Mouse (Mus musculus): ENCODE data around the gene Rpe65.

Gene Rpe65

DNA sequence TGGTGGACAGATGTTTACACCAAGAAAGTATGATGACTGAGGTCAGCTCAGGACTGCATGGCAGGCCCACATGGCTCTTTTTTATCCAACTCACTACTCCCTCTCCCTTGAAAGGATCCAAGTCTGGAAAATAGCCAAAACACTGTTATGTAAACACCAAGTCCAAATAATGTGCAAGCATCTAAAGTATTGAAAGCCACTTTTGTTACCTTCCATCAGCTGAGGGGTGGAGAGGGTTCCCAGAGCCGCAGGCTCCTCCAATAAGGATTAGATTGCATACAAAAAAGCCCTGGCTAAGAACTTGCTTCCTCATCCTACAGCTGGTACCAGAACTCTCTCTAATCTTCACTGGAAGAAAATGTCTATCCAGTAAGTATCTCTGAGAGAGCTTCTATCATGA lies at the start of gene Rpe65:
Gene Rpe65, plus strand, starts transcription at position 301 of the 400 bp plus-strand sequence.
- no peak for DNase-seq (ENCODE audit: extremely low spot score, low spot score)

DNA sequence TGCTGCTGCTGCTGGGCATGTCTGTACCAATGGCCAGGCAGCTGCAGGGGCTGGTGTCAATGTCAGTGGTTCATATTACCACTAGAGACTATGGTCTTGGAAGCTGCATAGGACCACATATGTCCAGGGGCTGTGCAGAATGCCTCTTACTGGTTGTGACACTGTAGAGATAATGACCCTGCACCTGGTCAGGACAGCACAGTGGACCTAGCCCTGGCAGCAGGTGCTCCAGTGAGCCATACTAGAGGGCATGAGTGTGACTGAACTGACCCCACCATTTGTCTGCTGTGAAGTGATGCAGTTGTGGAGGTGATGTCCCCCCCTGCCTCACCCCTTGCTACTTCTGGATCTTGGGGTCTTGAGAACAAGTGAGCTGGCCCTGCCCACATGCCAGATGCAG lies 48.8 kb upstream of the Rpe65 start:
- DNase-seq (ENCODE audit: extremely low spot score, low spot score) = no peak

DNA sequence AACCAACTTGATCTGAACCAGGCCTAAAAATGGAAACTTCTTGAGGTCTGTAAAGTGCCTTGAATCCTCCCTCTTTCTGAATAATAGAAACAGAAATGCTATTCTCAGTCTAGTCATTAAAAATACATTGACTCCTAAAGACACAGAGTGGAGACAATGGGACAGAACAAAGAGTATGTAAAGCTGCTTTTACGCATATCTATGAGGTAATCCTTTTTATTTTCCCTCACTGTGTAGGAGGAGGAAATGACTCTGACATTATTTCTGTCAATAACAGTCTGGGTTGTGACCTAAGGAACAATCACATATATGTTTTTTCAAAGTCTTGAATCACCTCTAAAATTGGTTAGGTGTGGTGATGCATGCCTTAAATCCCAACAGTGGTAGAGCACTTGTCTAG lies 16.0 kb downstream of the Rpe65 start:
- no peak for DNase-seq (ENCODE audit: extremely low spot score, low spot score)

DNA sequence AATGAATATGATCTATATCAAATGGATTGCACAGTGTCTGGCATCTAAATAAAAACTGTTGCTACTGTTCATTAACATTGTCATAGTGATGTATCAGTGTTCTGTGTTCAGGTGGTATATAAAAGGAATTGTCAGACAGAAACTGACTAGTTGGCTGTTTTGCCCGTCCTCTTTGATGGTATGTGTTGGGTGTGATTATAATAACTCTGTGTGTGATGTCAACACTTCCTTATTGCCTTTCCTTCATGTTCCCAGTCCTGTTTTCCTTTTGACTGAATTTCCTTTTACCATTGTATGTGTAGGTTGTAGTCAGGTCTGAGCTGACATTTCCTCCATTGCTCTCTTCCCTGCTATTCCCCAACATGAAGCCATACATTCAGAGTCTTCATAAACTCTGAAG lies 22.1 kb downstream of the Rpe65 start:
- no peak for DNase-seq (ENCODE audit: extremely low spot score, low spot score)

DNA sequence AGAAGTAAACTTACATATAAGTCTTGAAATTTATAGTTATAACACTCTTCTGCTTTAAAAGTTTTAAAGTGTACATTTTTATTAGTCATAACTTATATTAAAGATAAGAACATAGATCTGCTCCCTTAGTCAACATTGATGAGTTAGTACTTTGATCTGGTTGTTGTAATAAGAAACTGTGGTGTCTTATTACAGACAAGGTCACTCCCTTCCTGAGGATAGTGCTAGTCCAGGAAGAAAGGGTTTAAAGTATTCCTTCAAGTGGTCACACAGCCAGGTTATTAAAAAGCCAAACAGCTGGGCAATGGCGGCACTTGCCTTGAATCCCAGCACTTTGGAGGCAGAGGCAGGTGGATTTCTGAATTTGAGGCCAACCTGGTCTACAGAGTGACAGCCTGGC lies 25.0 kb downstream of the Rpe65 start:
- DNase-seq (ENCODE audit: extremely low spot score, low spot score) = no peak

DNA sequence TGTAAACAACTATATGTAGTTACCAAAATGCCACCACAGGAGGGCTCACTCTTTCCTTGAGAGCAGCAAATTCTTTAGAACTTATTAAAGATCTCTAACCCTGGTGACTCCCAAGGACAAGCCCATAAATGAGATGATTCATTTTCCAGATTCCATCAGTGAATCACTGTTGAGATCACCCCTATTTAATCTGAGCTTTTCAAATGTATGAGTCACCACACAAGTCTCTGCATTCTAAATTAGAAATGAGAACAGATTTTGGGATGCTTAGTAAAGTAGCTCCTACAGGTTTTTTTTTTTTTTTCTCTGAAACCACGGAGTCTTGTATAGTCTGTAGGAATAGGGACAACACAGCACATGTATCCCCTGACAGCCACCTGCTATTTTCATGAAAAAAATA lies 61.8 kb downstream of the Rpe65 start:
- no peak for DNase-seq (ENCODE audit: extremely low spot score, low spot score)

DNA sequence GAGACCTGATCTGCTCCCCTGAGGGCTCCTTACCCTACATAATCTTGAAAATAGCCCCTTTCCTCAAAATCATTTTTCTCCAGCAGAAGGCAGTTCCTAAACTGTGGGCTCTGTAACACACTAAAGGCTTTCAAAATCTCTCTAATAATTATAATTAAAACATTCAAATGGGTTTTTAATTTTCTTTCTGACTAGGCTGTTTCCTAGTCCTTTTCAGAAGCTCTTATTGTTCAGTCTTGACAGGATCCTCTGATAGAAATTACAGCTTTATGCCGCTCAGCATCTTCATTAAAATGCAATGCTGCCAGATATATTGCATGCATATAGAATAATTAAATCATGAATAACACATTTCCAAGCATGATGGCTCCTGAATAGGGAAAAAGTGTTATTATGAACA lies 64.4 kb downstream of the Rpe65 start:
- DNase-seq (ENCODE audit: extremely low spot score, low spot score) = no peak
